Mouse (Mus musculus) kidney, adult 2 months (tissue): ENCODE measurements at regions not wholly inside any gene's neighbourhood (a gene's known extent, or its start where the extent isn't known, plus 50 kb on each side); places are given as distances from the start of the nearest gene placed in this dataset.

Source experiments
- CTCF ChIP-seq: fragments of 200-500 bp; conservative IDR thresholded peaks from 2 replicates; pipeline ENCODE4 v1.5.1; 2011; ENCODE audit warnings: low read depth, mild to moderate bottlenecking, control low read depth, low read length, moderate library complexity, mixed read lengths; ENCODE audit not compliant: insufficient read depth, insufficient read length
- POLR2A ChIP-seq: fragments of 200-500 bp; IDR thresholded peaks from one replicate; pipeline ENCODE4 v1.6.1; 2011; ENCODE audit warnings: low read depth, low read length, control low read depth

DNA sequence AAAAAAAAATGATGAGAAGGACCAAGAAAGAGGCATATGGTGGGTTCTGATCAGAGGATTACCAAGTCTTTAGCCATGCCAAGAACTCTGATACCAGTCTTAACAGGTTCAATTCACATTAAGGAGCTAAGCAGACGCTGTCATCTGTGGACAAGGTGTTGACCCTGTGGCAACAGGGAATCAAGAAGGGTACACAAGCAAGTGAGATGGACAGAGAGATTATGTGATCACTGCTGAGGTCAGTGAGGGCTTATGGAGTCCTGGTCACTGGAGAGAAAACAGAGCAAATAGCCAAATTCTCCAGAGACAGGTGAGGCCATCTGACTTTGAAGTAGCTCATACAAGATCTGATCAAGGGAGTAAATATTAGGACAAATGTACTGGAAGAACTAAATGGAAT, 289.1 kb upstream of the B3galt2 start:
- TF ChIP-seq CTCF (no peak), POLR2A (no peak)
